Mouse (Mus musculus): ENCODE data around the gene Acot8. TPM values are rescaled to one million over a fixed set of nuclear protein-coding genes. Genes with fewer than 3 reads are reported as not detected.

The Acot8 gene
- polyA plus RNA-seq, 1 experiment from 2014 or later: 9.7 TPM

- under 1% methylated on average over 65 of the region's 70 CpGs for WGBS (ENCODE audit: missing documents)
- H3K36me3 ChIP-seq (ENCODE audit: inconsistent target): peaks cover 27% of the 10 kb centered on the region; the same call in 1 of the 2 replicates
- peaks cover 49% of the 10 kb centered on the region for H3K79me2 ChIP-seq (ENCODE audit: inconsistent target)
- peak within 1 kb of the TSS; percentile 43 for H3K27ac ChIP-seq
- H3K4me3 ChIP-seq (ENCODE audit: inconsistent target): peak within 1 kb of the TSS; percentile 91
Measured at GRCm38 (mm10) chr2:164745843-164746479, 58.7 kb downstream of the Acot8 start, which contains the start of the genes Wfdc3 and Dnttip1. TSS of gene Wfdc3 (minus strand) at chr2:164745931. TSS of gene Dnttip1 (plus strand) at chr2:164745983.

- H3K27ac ChIP-seq: no peak overlapping the region
- peaks cover 18% of the 10 kb centered on the region; the same call in 1 of the 2 replicates for H3K36me3 ChIP-seq (ENCODE audit: inconsistent target)
- 14% methylated on average over 13 of the region's 13 CpGs for WGBS (ENCODE audit: missing documents)
- H3K4me3 ChIP-seq (ENCODE audit: inconsistent target): peak overlapping the region; percentile 61
- H3K79me2 ChIP-seq (ENCODE audit: inconsistent target): peaks cover 39% of the 10 kb centered on the region
Measured at GRCm38 (mm10) chr2:164744987-164745386, 59.7 kb downstream of the Acot8 start.

Other genes with a start within 250 kb of the Acot8 start
- gene Wfdc2, start 242.5 kb downstream of the Acot8 start, polyA plus RNA-seq (2018): not detected in 3 replicates
- gene Spint3, start 231.4 kb downstream of the Acot8 start, polyA plus RNA-seq (2018): not detected in 3 replicates
- not detected in 3 replicates for gene Wfdc6a, start 219.4 kb downstream of the Acot8 start, polyA plus RNA-seq (2018)
- gene Eppin, start 211.3 kb downstream of the Acot8 start, polyA plus RNA-seq (2018): not detected in 3 replicates
- gene Wfdc6b, start 191.4 kb downstream of the Acot8 start, polyA plus RNA-seq (2018): not detected in 3 replicates
- gene Wfdc8, start 191.3 kb downstream of the Acot8 start, polyA plus RNA-seq (2018): not detected in 3 replicates
- gene Wfdc16, start 166.1 kb downstream of the Acot8 start, polyA plus RNA-seq (2018): not detected in 3 replicates
- gene Wfdc10, start 148.8 kb downstream of the Acot8 start, polyA plus RNA-seq (2018): not detected in 3 replicates
- not detected in 3 replicates for gene Wfdc9, start 148.3 kb downstream of the Acot8 start, polyA plus RNA-seq (2018)
- gene Wfdc11, start 130.8 kb downstream of the Acot8 start, polyA plus RNA-seq (2018): not detected in 3 replicates
- gene Wfdc13, start 119.8 kb downstream of the Acot8 start, polyA plus RNA-seq (2018): not detected in 3 replicates
- gene Spint4, start 106.4 kb downstream of the Acot8 start, polyA plus RNA-seq (2018): not detected in 3 replicates
- not detected in 3 replicates for gene Spint5, start 89.6 kb downstream of the Acot8 start, polyA plus RNA-seq (2018)
- not detected in 3 replicates for gene Wfdc3, start 59.0 kb downstream of the Acot8 start, polyA plus RNA-seq (2018)
- gene Dnttip1, start 58.9 kb downstream of the Acot8 start, polyA plus RNA-seq (2018): 20.7 to 27.5 TPM (median 21.6 TPM) in 3 replicates
- gene Ube2c, start 35.0 kb downstream of the Acot8 start, polyA plus RNA-seq (2018): 1.7 to 21.7 TPM (median 12.8 TPM) in 3 replicates
- gene Tnnc2, start 24.9 kb downstream of the Acot8 start, polyA plus RNA-seq (2018): not detected in 3 replicates
- gene Snx21, start 19.1 kb downstream of the Acot8 start, polyA plus RNA-seq (2018): 7.1 to 8.5 TPM (median 7.3 TPM) in 3 replicates
- 3.3 to 3.6 TPM (median 3.4 TPM) in 3 replicates for gene Zswim3, start 216 bp upstream of the Acot8 start, polyA plus RNA-seq (2018)
- gene Zswim1, start 17.8 kb upstream of the Acot8 start, polyA plus RNA-seq (2018): 4.8 to 5.4 TPM (median 5.2 TPM) in 3 replicates
- 0.80 TPM in 1 of 3 replicates, not detected in the others for gene Spata25, start 23.7 kb upstream of the Acot8 start, polyA plus RNA-seq (2018)
- gene Ctsa, start 28.0 kb upstream of the Acot8 start, polyA plus RNA-seq (2018): 1,416 to 1,739 TPM (median 1,652 TPM) in 3 replicates
- gene Neurl2, start 28.6 kb upstream of the Acot8 start, polyA plus RNA-seq (2018): 3.9 to 17.8 TPM (median 7.7 TPM) in 3 replicates
- 538 to 865 TPM (median 584 TPM) in 3 replicates for gene Pltp, start 52.8 kb upstream of the Acot8 start, polyA plus RNA-seq (2018)
- gene Pcif1, start 74.4 kb upstream of the Acot8 start, polyA plus RNA-seq (2018): 14.5 to 26.1 TPM (median 19.1 TPM) in 3 replicates
- gene Zfp335, start 106.9 kb upstream of the Acot8 start, polyA plus RNA-seq (2018): 6.8 to 9.1 TPM (median 7.0 TPM) in 3 replicates
- 0.22 to 2.2 TPM (median 0.77 TPM) in 3 replicates for gene Mmp9, start 135.9 kb upstream of the Acot8 start, polyA plus RNA-seq (2018)
- gene Slc12a5, start 155.9 kb upstream of the Acot8 start, polyA plus RNA-seq (2018): not detected in 3 replicates
- gene Ncoa5, start 230.0 kb upstream of the Acot8 start, polyA plus RNA-seq (2018): 20.5 to 27.6 TPM (median 25.1 TPM) in 3 replicates